Mouse (Mus musculus): ENCODE measurements around the gene Cd3g.

- TF ChIP-seq CTCF (IDR thresholded peaks at IDR 0.05; ENCODE audit: low read depth, low read length) (no peak), TAL1 (conservative IDR thresholded peaks at IDR 0.05; ENCODE audit: low read depth, low read length) (no peak)
Measured at GRCm38 (mm10) chr9:45009180-45010078, 29.2 kb upstream of the Cd3g start, which contains the start of gene Cd3e.
